Mouse (Mus musculus) neural tube, embryonic 11.5 days (tissue): ENCODE measurements at regions not wholly inside any gene's neighbourhood (a gene's known extent, or its start where the extent isn't known, plus 50 kb on each side); places are given as distances from the start of the nearest gene placed in this dataset.

Experiments used
- ATAC-seq: fragments of 200-750 bp; cut with Nextera tagmentation; 2 replicates; pipeline ENCODE4 v1.8.0; 2017; ENCODE audit warnings: moderate number of reproducible peaks, mild to moderate bottlenecking, moderate TSS enrichment, moderate library complexity; ENCODE audit not compliant: insufficient read depth, low FRiP score, low TSS enrichment
- DNase-seq: peaks from one replicate; pipeline ENCODE4 v3.0.0-alpha.2; 2015; ENCODE audit warnings: low spot score
- H3K27ac ChIP-seq: fragments of 300-500 bp; sonication (generic); 2 replicates; pipeline ENCODE4 v1.5.1; 2014; ENCODE audit warnings: low read depth, mild to moderate bottlenecking, low read length
- H3K27me3 ChIP-seq: fragments of 300-500 bp; sonication (generic); 2 replicates; pipeline ENCODE4 v1.6.1; 2014; ENCODE audit warnings: mild to moderate bottlenecking, low read length, mixed read lengths; ENCODE audit not compliant: control insufficient read depth, insufficient read depth
- H3K36me3 ChIP-seq: fragments of 300-500 bp; sonication (generic); 2 replicates; pipeline ENCODE4 v1.6.1; 2014; ENCODE audit warnings: mild to moderate bottlenecking, low read length, moderate library complexity, mixed read lengths; ENCODE audit not compliant: control insufficient read depth, insufficient read depth
- H3K4me1 ChIP-seq: fragments of 300-500 bp; sonication (generic); 2 replicates; pipeline ENCODE4 v1.6.1; 2014; ENCODE audit warnings: low read length, mixed read lengths; ENCODE audit not compliant: control insufficient read depth, insufficient read depth
- H3K4me2 ChIP-seq: fragments of 300-500 bp; sonication (generic); 2 replicates; pipeline ENCODE4 v1.6.1; 2014; ENCODE audit warnings: low read depth, mild to moderate bottlenecking, moderate library complexity
- H3K4me3 ChIP-seq: fragments of 300-500 bp; sonication (generic); 2 replicates; pipeline ENCODE4 v1.5.1; 2014; ENCODE audit warnings: low read depth, low read length
- H3K9ac ChIP-seq: fragments of 300-500 bp; sonication (generic); 2 replicates; pipeline ENCODE4 v1.6.1; 2014; ENCODE audit warnings: mild to moderate bottlenecking, low read length
- H3K9me3 ChIP-seq: fragments of 300-500 bp; sonication (generic); 2 replicates; pipeline ENCODE4 v1.6.1; 2016; ENCODE audit warnings: low read length; ENCODE audit not compliant: control insufficient read depth
- WGBS: fragments of 180-500 bp; shearing (Covaris S2); extraction: QIAGEN DNeasy Blood & Tissue Kit; methylation state at CpG from one replicate; pipeline ENCODE4 v1.1.7; 2014; 5-methylcytosine and 5-hydroxymethylcytosine counted together

DNA sequence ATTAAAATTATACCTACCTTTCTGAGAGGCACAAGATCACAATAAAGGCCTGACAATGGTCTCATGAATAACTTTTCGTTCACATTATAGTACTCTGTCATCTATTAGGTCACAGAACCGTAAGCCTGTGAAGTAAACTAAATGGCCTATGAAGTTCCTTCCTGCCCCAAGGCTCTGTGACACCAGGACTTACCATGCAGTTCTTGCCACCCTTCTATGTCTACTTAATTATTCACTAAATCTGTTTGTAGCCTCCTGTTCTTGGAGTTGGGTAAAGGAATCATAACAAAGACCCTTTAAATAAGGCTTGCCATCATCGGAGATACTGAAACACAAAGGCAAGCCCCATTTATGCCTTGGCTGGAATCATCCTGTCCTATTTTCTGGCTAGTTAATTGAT is 408.3 kb downstream of the Cmpk2 start:
- Histone ChIP-seq H3K36me3 (no peaks in the 10 kb centered on the region), H3K27ac (0 out of 2 replicates have a peak overlapping the region, but pooled peaks have one; percentile 36), H3K9me3 (no peaks in the 10 kb centered on the region), H3K4me1 (peaks cover 9% of the 10 kb centered on the region), H3K4me2 (no peak overlapping the region), H3K27me3 (no peaks in the 10 kb centered on the region), H3K9ac (no peak overlapping the region), H3K4me3 (no peak overlapping the region)
- DNase-seq: no peak
- 80% methylated on average over 3 of the region's 3 CpGs for WGBS
- ATAC-seq: no peak

- Histone ChIP-seq H3K27ac (no peak overlapping the region), H3K9ac (no peak overlapping the region), H3K9me3 (no peaks in the 10 kb centered on the region), H3K4me1 (peaks cover 2% of the 10 kb centered on the region), H3K36me3 (no peaks in the 10 kb centered on the region), H3K27me3 (no peaks in the 10 kb centered on the region), H3K4me3 (no peak overlapping the region), H3K4me2 (no peak overlapping the region)
- no peak for ATAC-seq
- DNase-seq: no peak
- 35% methylated on average over 3 of the region's 3 CpGs for WGBS
Observed at GRCm38 (mm10) chr12:26872466-26872865, 403.5 kb downstream of the Cmpk2 start.

DNA sequence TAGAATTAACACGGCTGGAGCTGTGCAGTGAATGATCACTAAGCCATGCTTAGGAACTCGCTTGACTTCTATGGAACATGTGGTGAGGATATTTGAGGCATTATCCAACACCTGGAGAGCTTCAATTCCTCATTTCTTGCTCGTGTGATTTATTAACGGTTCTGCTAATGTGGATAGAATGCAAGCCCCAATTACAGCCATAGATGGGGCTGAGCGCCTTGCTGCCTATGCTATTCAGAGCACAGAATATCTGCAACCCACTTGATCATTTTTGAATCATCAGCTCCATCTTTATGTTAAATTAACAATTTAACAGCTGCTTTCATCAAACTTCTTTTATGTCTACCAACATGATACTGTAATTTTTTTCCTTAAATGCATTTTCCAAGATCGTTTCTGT is 398.7 kb downstream of the Cmpk2 start:
- WGBS: 75% methylated on average over 6 of the region's 6 CpGs
- Histone ChIP-seq H3K4me3 (no peak overlapping the region), H3K9ac (no peak overlapping the region), H3K4me1 (no peaks in the 10 kb centered on the region), H3K9me3 (no peaks in the 10 kb centered on the region), H3K36me3 (no peaks in the 10 kb centered on the region), H3K27me3 (no peaks in the 10 kb centered on the region), H3K27ac (no peak overlapping the region), H3K4me2 (no peak overlapping the region)
- no peak for DNase-seq
- no peak for ATAC-seq

- H3K9me3 ChIP-seq: no peaks in the 10 kb centered on the region
- no peaks in the 10 kb centered on the region for H3K27me3 ChIP-seq
- no peak overlapping the region for H3K4me2 ChIP-seq
- ATAC-seq: no peak
- no peak for DNase-seq
- no peaks in the 10 kb centered on the region for H3K4me1 ChIP-seq
- no peak overlapping the region for H3K4me3 ChIP-seq
- no peak overlapping the region for H3K9ac ChIP-seq
- H3K27ac ChIP-seq: no peak overlapping the region
- 53% methylated on average over 1 of the region's 1 CpGs for WGBS
- H3K36me3 ChIP-seq: no peaks in the 10 kb centered on the region
Observed at GRCm38 (mm10) chr12:26855091-26855516, 386.1 kb downstream of the Cmpk2 start.

DNA sequence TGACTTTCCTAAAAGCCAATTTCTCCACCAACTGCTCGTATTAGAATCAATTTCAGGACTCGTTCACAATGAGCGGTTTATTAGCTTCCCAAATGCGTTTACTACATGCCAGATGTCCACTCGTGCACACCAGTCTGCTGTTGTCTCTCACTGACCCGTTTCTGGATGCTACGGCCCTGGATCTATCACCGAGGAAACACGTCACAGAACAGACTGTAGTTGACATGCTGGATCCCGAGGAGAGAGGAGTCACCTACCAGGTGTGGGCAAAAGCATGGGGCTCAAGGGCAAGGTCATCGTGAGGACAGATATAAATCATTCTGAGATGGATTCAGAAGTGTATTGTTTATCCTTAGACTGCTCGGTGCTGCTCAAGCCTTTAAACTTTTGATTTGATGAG is 375.9 kb downstream of the Cmpk2 start:
- Histone ChIP-seq H3K4me1 (peaks cover 8% of the 10 kb centered on the region; the same call in 1 of the 2 replicates), H3K9ac (no peak overlapping the region), H3K4me2 (no peak overlapping the region), H3K9me3 (no peaks in the 10 kb centered on the region), H3K36me3 (no peaks in the 10 kb centered on the region), H3K4me3 (no peak overlapping the region), H3K27me3 (no peaks in the 10 kb centered on the region), H3K27ac (0 out of 2 replicates have a peak overlapping the region, but pooled peaks have one; percentile 54)
- ATAC-seq (peak; percentile 41; the same call in 1 of the 2 replicates), DNase-seq (peak; percentile 26)
- 31% methylated on average over 12 of the region's 12 CpGs for WGBS

GRCm38 (mm10) chr12:26842696-26843095 is 373.7 kb downstream of the Cmpk2 start:
- H3K27me3 ChIP-seq: no peaks in the 10 kb centered on the region
- H3K4me2 ChIP-seq: no peak overlapping the region
- DNase-seq: peak; percentile 41
- no peak overlapping the region for H3K9ac ChIP-seq
- no peaks in the 10 kb centered on the region for H3K9me3 ChIP-seq
- no peak overlapping the region for H3K4me3 ChIP-seq
- 7% methylated on average over 5 of the region's 5 CpGs for whole genome bisulfite sequencing
- peak overlapping the region; percentile 72 for H3K27ac ChIP-seq
- H3K36me3 ChIP-seq: no peaks in the 10 kb centered on the region
- ATAC-seq: no peak
- H3K4me1 ChIP-seq: peaks cover 8% of the 10 kb centered on the region; the same call in 1 of the 2 replicates

GRCm38 (mm10) chr12:26821257-26821968 is 352.4 kb downstream of the Cmpk2 start:
- Histone ChIP-seq H3K27me3 (no peaks in the 10 kb centered on the region), H3K27ac (no peak overlapping the region), H3K4me3 (no peak overlapping the region), H3K36me3 (no peaks in the 10 kb centered on the region), H3K9ac (no peak overlapping the region), H3K4me2 (no peak overlapping the region), H3K4me1 (peaks cover 9% of the 10 kb centered on the region; the same call in 1 of the 2 replicates), H3K9me3 (no peaks in the 10 kb centered on the region)
- WGBS: 72% methylated on average over 3 of the region's 3 CpGs
- ATAC-seq (0 out of 2 replicates have a peak, but pooled peaks have one; percentile 31), DNase-seq (peak; percentile 16)

- no peaks in the 10 kb centered on the region for H3K27me3 ChIP-seq
- WGBS: 90% methylated on average over 3 of the region's 3 CpGs
Observed at GRCm38 (mm10) chr12:26817866-26818265, 348.9 kb downstream of the Cmpk2 start.

GRCm38 (mm10) chr12:26815771-26816170 is 346.8 kb downstream of the Cmpk2 start:
- H3K36me3 ChIP-seq: no peaks in the 10 kb centered on the region
- H3K9me3 ChIP-seq: no peaks in the 10 kb centered on the region
- DNase-seq (no peak), ATAC-seq (no peak)
- H3K27me3 ChIP-seq: no peaks in the 10 kb centered on the region
- 71% methylated on average over 8 of the region's 8 CpGs for WGBS
- H3K4me3 ChIP-seq: no peak overlapping the region
- no peak overlapping the region for H3K9ac ChIP-seq
- H3K4me1 ChIP-seq: 0 out of 2 replicates have a peak, but pooled peaks cover 1% of the 10 kb centered on the region
- no peak overlapping the region for H3K27ac ChIP-seq
- H3K4me2 ChIP-seq: no peak overlapping the region

More at GRCm38 (mm10) chr12:26817866-26818265, 348.9 kb downstream of the Cmpk2 start:
- DNase-seq (no peak), ATAC-seq (no peak)
- no peaks in the 10 kb centered on the region for H3K9me3 ChIP-seq
- H3K36me3 ChIP-seq: no peaks in the 10 kb centered on the region
- peaks cover 9% of the 10 kb centered on the region; the same call in 1 of the 2 replicates for H3K4me1 ChIP-seq
- H3K4me3 ChIP-seq: no peak overlapping the region
- no peak overlapping the region for H3K4me2 ChIP-seq
- H3K27ac ChIP-seq: no peak overlapping the region
- no peak overlapping the region for H3K9ac ChIP-seq
